Mouse (Mus musculus) brown adipose tissue, adult 24 weeks (tissue): Measurements from ENCODE around the gene Efna2. TPM values are rescaled to one million over a fixed set of nuclear protein-coding genes. Genes with fewer than 3 reads are reported as not detected.

Experiments
- H3K27ac ChIP-seq: fragments of 200-500 bp; replicated peaks from 2 replicates; pipeline ENCODE4 v1.5.1; 2012; ENCODE audit warnings: low read depth, mild to moderate bottlenecking, low read length
- H3K4me1 ChIP-seq: fragments of 200-500 bp; 2 replicates; pipeline ENCODE4 v1.6.1; 2012; ENCODE audit warnings: low read length, mixed read lengths; ENCODE audit not compliant: control insufficient read depth, insufficient read depth, insufficient read length
- H3K4me3 ChIP-seq: fragments of 200-500 bp; 2 replicates; pipeline ENCODE4 v1.5.1; 2012; ENCODE audit warnings: low read depth, mild to moderate bottlenecking, low read length, moderate library complexity; ENCODE audit not compliant: insufficient read depth
- polyA plus RNA-seq: library from polyadenylated mRNA; stranded (reverse); fragments of >200 nt; gene quantifications from 2 replicates; pipeline ENCODE4 v1.2.4, GENCODE M21; 2012; ENCODE audit not compliant: missing spikeins, insufficient read depth, insufficient read length

Gene Efna2
- polyA plus RNA-seq, 1 experiment: 1.1 TPM

DNA sequence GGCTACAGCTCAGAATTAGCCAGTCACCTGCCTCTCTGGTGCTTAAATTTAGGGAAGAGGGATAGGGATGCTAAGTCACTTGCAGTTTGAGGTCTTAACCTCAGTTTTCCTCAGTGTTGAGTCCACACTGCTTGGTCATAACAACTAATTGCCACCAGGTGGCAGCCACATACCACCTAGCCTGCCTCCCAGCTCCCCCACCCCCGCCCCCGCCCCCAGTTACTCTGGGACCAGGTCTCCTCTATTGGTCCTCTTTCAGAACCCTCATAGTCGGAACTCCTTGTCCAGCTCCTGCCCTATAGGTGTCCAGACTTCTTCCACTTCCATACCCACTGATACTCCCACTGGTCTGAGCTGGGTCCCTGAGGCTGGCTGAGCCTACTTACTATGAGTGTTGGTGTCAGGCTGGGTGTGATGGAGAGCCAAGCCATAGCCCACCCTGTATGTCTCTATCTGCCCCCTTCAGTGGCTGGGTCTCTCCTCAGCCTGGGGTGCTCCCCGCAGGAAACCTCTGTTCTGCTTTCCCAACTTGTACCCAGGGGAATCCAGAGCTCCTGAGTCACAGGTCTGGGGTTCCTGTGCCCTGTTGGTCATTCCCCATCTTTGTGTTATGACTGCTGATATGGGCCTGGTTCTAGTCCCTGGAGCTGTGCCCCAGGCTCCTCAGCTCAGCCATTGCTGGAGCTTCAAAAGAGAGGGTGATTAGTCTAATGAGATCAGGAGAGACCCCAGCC lies 3.6 kb upstream of the Efna2 start:
- no peak overlapping the region for H3K27ac ChIP-seq
- peaks cover 4% of the 10 kb centered on the region; the same call in 1 of the 2 replicates for H3K4me1 ChIP-seq
- H3K4me3 ChIP-seq: no peak overlapping the region

- Histone ChIP-seq H3K4me3 (no peak overlapping the region), H3K4me1 (peaks cover 4% of the 10 kb centered on the region; the same call in 1 of the 2 replicates), H3K27ac (no peak overlapping the region)
These were observed 2.9 kb upstream of the Efna2 start for GRCm38 (mm10) chr10:80176270-80176834.

- no peak overlapping the region for H3K4me3 ChIP-seq
- no peaks in the 10 kb centered on the region for H3K4me1 ChIP-seq
- no peak overlapping the region for H3K27ac ChIP-seq
These were observed 1.6 kb upstream of the Efna2 start for GRCm38 (mm10) chr10:80177441-80178279.

- peak overlapping the region; percentile 64; the same call in 1 of the 2 replicates for H3K4me3 ChIP-seq
- no peaks in the 10 kb centered on the region for H3K4me1 ChIP-seq
- H3K27ac ChIP-seq: no peak overlapping the region
These were observed 1.0 kb downstream of the Efna2 start for GRCm38 (mm10) chr10:80180288-80180687.

DNA sequence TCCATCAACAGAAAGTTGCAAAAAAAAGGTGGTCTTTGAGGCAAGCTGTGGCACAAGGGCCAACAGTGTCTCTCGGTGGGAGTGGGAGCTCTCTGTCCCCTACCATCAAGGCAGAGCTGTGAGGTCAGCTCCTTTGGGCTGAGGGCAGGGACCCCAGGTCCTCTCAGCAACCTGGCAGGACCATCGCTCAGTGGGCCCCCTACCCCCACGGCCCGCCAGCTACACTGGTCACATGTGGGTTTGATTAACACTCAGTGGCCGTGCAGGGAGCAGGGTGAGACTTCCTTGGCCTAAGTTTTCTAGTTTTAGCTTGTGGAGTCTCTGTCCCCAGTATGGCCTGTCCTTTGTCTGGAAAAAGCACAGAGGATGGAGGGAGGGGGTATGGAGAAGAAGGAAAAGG lies 1.5 kb downstream of the Efna2 start:
- no peaks in the 10 kb centered on the region for H3K4me1 ChIP-seq
- no peak overlapping the region for H3K27ac ChIP-seq
- no peak overlapping the region for H3K4me3 ChIP-seq

DNA sequence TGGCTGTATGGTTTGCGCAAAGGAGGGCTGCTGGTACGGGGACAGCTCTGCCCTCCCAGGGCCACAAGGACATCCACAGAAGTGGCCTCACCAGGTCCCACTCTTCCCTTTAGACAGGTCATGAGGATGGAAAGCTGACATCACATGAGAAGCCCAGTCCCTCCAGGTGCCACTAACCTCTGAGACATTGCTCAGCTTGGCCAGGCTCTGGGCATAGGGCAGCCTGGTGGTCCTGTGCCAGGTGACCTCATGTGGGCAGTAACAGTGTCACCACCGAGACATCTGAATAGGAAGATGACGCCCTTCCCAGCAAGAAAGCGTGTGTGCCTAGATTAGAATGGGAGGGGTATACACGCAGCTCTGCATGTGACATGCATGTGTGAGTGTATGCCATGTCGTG lies 3.3 kb downstream of the Efna2 start:
- Histone ChIP-seq H3K27ac (no peak overlapping the region), H3K4me3 (no peak overlapping the region), H3K4me1 (no peaks in the 10 kb centered on the region)

GRCm38 (mm10) chr10:80186649-80187048 lies 7.4 kb downstream of the Efna2 start:
- Histone ChIP-seq H3K27ac (no peak overlapping the region), H3K4me1 (peaks cover 6% of the 10 kb centered on the region; the same call in 1 of the 2 replicates), H3K4me3 (no peak overlapping the region)

DNA sequence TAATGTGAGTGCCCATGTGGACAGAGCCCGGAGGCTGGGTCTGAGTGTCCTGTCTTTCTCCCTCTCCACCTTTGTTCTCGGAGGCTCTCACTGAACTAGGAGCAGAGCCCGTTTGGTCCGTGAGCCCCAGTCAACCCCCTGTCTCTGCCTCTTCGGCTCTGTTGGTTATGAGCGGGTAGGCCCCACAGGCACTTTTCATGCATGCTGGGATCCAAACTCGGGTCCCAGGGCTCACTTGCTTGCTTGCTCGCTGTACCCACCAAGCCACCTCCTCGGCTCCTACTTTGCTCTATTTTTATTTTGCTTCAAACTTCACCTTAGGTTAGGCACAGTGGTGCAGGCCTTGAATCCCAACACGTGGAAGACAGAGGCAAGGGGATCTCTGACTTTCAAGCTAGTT lies 8.5 kb downstream of the Efna2 start:
- H3K4me1 ChIP-seq: peaks cover 6% of the 10 kb centered on the region; the same call in 1 of the 2 replicates
- no peak overlapping the region for H3K27ac ChIP-seq
- H3K4me3 ChIP-seq: no peak overlapping the region

- Histone ChIP-seq H3K27ac (no peak overlapping the region), H3K4me3 (no peak overlapping the region), H3K4me1 (peaks cover 6% of the 10 kb centered on the region; the same call in 1 of the 2 replicates)
These were observed 9.3 kb downstream of the Efna2 start for GRCm38 (mm10) chr10:80188453-80189024.

GRCm38 (mm10) chr10:80189999-80190398 lies 10.7 kb downstream of the Efna2 start:
- H3K4me3 ChIP-seq: peak overlapping the region; percentile 57
- H3K4me1 ChIP-seq: peaks cover 6% of the 10 kb centered on the region; the same call in 1 of the 2 replicates
- no peak overlapping the region for H3K27ac ChIP-seq

- peaks cover 6% of the 10 kb centered on the region; the same call in 1 of the 2 replicates for H3K4me1 ChIP-seq
- H3K4me3 ChIP-seq: peak overlapping the region; percentile 57
- H3K27ac ChIP-seq: no peak overlapping the region
These were observed 11.3 kb downstream of the Efna2 start for GRCm38 (mm10) chr10:80190491-80191051.

DNA sequence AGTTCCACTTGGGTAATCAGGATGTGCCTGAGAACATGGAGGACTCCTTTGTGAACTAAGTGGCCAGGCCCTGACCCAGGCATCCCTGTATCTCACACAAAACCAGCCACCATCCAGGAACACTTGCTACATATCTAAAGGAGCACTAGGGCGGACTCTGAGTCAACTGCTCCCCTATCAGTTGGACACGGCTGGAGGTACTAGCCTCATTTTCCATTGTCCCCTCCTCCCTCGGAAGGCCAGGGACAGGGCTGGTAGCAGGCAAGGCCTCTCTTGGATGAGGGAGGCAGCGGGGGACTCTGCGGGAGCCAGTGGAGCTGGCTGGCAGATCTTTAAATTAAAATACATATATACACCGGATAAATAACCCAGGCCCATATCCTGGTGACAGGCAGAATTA lies 14.7 kb downstream of the Efna2 start:
- Histone ChIP-seq H3K4me1 (peaks cover 6% of the 10 kb centered on the region; the same call in 1 of the 2 replicates), H3K4me3 (no peak overlapping the region), H3K27ac (no peak overlapping the region)

DNA sequence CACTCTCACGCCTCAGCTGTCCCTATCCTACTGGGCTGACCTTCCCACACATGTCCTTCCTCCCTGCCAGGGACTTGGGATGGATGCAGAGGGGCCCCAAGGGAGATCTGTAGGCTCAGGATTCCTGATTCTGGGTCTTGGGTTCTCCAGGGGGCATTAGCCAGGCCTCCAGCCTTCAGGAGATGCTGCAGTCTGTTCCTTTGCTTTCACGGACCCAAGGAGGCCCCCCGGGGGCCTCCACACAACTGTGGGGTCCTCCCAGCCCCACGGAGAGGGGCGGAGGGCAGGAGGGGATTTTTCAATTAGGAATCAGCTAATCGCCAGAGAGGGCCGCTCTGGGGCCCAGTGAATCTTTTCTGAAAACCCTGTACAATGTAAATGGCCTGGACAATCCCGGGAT lies 15.2 kb downstream of the Efna2 start:
- H3K4me3 ChIP-seq: no peak overlapping the region

DNA sequence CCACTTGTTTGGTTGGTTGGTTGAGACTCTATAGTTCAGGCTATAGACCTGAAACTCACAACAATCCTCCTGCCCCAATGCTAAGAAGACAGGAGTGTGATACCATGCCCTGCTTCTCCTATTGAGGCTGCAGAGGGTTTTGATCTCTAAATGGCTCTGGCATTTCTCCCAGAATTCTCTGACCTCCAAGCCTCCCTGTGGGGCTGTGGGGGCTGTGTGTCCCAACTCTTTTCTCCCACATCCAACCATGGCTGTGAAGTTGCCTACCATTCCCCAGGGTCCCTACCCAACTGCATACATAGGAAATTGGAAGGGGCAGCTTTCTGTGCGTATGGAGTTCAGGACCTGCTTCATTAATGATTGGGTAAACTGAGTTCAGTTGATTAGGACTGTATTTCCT lies 16.9 kb downstream of the Efna2 start:
- Histone ChIP-seq H3K4me3 (no peak overlapping the region), H3K4me1 (no peaks in the 10 kb centered on the region; the same call in 1 of the 2 replicates), H3K27ac (no peak overlapping the region)

More for the DNA sequence above, 15.2 kb downstream of the Efna2 start:
- Histone ChIP-seq H3K4me1 (peaks cover 6% of the 10 kb centered on the region; the same call in 1 of the 2 replicates), H3K27ac (no peak overlapping the region)
